Comparison of ENCODE assay signal across 28 mouse cellular contexts in genomic region chr15:97368035-97368608, GRCm38 (mm10).
DNase-seq lines count a peak whose midpoint lies in the region; TF ChIP-seq lines count a peak whose summit lies in the region.
"Had no signal": no experiment of that assay in that cellular context is flagged by ENCODE, and none has a peak within 500 bp of the region (broad histone marks: within the 10 kb centered on the region; RNA-seq: fewer than 3 reads in every experiment).

No protein-coding gene starts in this region.

- H3K27me3 ChIP-seq in CH12.LX (replicated peaks) (no peaks in the 10 kb centered on the region), E14TG2a.4 (ENCODE audit: insufficient read depth, low read length) (no peaks in the 10 kb centered on the region)
- no peaks in the 10 kb centered on the region for H3K27me3 ChIP-seq in hindbrain, embryonic 10.5 days (ENCODE audit: insufficient read depth, poor library complexity, severe bottlenecking)
- H3K27me3 ChIP-seq: embryonic facial prominence, embryonic 13.5 days; forebrain, embryonic 12.5 days; forebrain, embryonic 15.5 days; heart, embryonic 13.5 days; hindbrain, embryonic 13.5 days; Patski had no signal

- TF ChIP-seq EP300 in CH12.LX (IDR thresholded peaks at IDR 0.05; ENCODE audit: low read length), result no peak

- no peak overlapping the region for H3K9ac ChIP-seq in CH12.LX (ENCODE audit: insufficient read depth, low read depth)
- H3K9ac ChIP-seq in ES-E14 (ENCODE audit: insufficient read depth, low read depth, low read length, poor library complexity, severe bottlenecking), result peak overlapping the region; percentile 24; the same call in 1 of the 2 replicates
- H3K9ac ChIP-seq: embryonic facial prominence, embryonic 13.5 days; forebrain, embryonic 12.5 days; forebrain, embryonic 15.5 days; heart, embryonic 13.5 days; hindbrain, embryonic 13.5 days had no signal

- H3K27ac ChIP-seq in CH12.LX (ENCODE audit: insufficient read depth, low read depth), result no peak overlapping the region
- H3K27ac ChIP-seq in ES-E14 (ENCODE audit: insufficient read depth, low read depth, low read length, poor library complexity, severe bottlenecking), result peak overlapping the region; percentile 84; the same call in 1 of the 2 replicates
- no peak overlapping the region for H3K27ac ChIP-seq in hindbrain, embryonic 10.5 days
- H3K27ac ChIP-seq: embryonic facial prominence, embryonic 10.5 days; embryonic facial prominence, embryonic 13.5 days; forebrain, embryonic 12.5 days; forebrain, embryonic 15.5 days; heart, embryonic 10.5 days; heart, embryonic 13.5 days; hindbrain, embryonic 13.5 days; hindbrain, postnatal 0 days had no signal

- H3K4me3 ChIP-seq in CH12.LX (replicated peaks in 1 of 3; ENCODE audit: low read depth in 2 of 3, low read length in 2 of 3, poor library complexity in 1 of 3), result no peak overlapping the region
- peak overlapping the region; percentile 70 for H3K4me3 ChIP-seq in E14TG2a.4 (replicated peaks; ENCODE audit: low read length)
- H3K4me3 ChIP-seq in ES-E14 (ENCODE audit: insufficient read depth in 1 of 2, low read depth in 1 of 2, low read length in 2 of 2, poor library complexity in 1 of 2, severe bottlenecking in 1 of 2), result peak overlapping the region; percentile 40 to 56
- no peak overlapping the region for H3K4me3 ChIP-seq in hindbrain, embryonic 10.5 days
- H3K4me3 ChIP-seq: embryonic facial prominence, embryonic 10.5 days; embryonic facial prominence, embryonic 13.5 days; erythroblast, embryonic 14.5 days; forebrain, embryonic 12.5 days; forebrain, embryonic 15.5 days; heart, embryonic 10.5 days; heart, embryonic 13.5 days; hindbrain, embryonic 13.5 days had no signal

- in situ Hi-C loops in CH12.LX (cut with MboI; ENCODE audit: low pct_ligation_motif_present, low pct_unique_long_range_greater_than_20kb, low sequenced_read_pairs), result no loop called here
- in situ Hi-C loops in ES-E14 (cut with MboI; ENCODE audit: low sequenced_read_pairs in 2 of 2, unreplicated experiment in 2 of 2), result no loop called here

- dilution Hi-C loops in CH12.LX (cut with MboI; ENCODE audit: extremely low pct_ligation_motif_present, extremely low pct_unique_long_range_greater_than_20kb, low sequenced_read_pairs), result no loop called here

- TF ChIP-seq CTCF in CH12.LX (conservative IDR thresholded peaks at IDR 0.05 in 1 of 2, IDR thresholded peaks at IDR 0.05 in 1 of 2; ENCODE audit: low read depth in 2 of 2, low read length in 2 of 2) (no peak), E14TG2a.4 (conservative IDR thresholded peaks at IDR 0.05; ENCODE audit: low read length) (no peak)

- H3K4me1 ChIP-seq in CH12.LX (ENCODE audit: control insufficient read depth in 1 of 2, insufficient read depth in 2 of 2), result peaks cover 10 to 36% of the 10 kb centered on the region in 2 experiments
- H3K4me1 ChIP-seq in E14TG2a.4 (replicated peaks; ENCODE audit: low read depth, low read length), result peaks cover 75% of the 10 kb centered on the region
- peaks cover 6 to 13% of the 10 kb centered on the region in 2 experiments for H3K4me1 ChIP-seq in ES-E14 (ENCODE audit: control insufficient read depth in 2 of 2, insufficient read depth in 2 of 2, low read length in 2 of 2, poor library complexity in 1 of 2)
- H3K4me1 ChIP-seq in hindbrain, embryonic 10.5 days (replicated peaks), result peaks cover 7% of the 10 kb centered on the region; the same call in 1 of the 2 replicates
- H3K4me1 ChIP-seq: embryonic facial prominence, embryonic 13.5 days; forebrain, embryonic 15.5 days; hindbrain, embryonic 13.5 days had no signal

- H3K79me2 ChIP-seq in CH12.LX (replicated peaks; ENCODE audit: control insufficient read depth, extremely low read depth, insufficient read depth, poor library complexity, severe bottlenecking), result peaks cover 15% of the 10 kb centered on the region

- DNase-seq in CH12.LX (ENCODE audit: extremely low read depth) (no peak), ES-E14 (ENCODE audit: low read depth, low spot score) (no peak), R1 (ENCODE audit: low read depth, low spot score) (peak; percentile 69)
- no peak for DNase-seq in hindbrain, embryonic 10.5 days (ENCODE audit: low spot score)
- DNase-seq in B cell, adult 2 months, result no peak
- DNase-seq in kidney, postnatal 4 days, result no peak
- DNase-seq: adrenal gland, adult 8-10 months; adrenal gland, postnatal 25 days; cerebellum, adult 11-12 months; cerebellum, adult 8-10 months; cerebellum, postnatal 10 days; cerebellum, postnatal 36 days; embryo, embryonic 11 days; gastrocnemius, postnatal 25 days; heart, adult 18-20 months; heart, postnatal 14 days; kidney, adult 18-20 months had no signal

- no peak for TF ChIP-seq POLR2A in CH12.LX (IDR thresholded peaks at IDR 0.05; ENCODE audit: low read depth, low read length)

- WGBS in hindbrain, embryonic 10.5 days, result 87% methylated on average over 9 of the region's 9 CpGs

- no peak for TF ChIP-seq RAD21 in CH12.LX (IDR thresholded peaks at IDR 0.05; ENCODE audit: low read depth, low read length)

- H3K9me3 ChIP-seq in CH12.LX (replicated peaks; ENCODE audit: low read length), result peaks cover 5% of the 10 kb centered on the region
- H3K9me3 ChIP-seq in E14TG2a.4 (ENCODE audit: low read length), result no peaks in the 10 kb centered on the region
- H3K9me3 ChIP-seq in ES-E14 (ENCODE audit: control insufficient read depth, insufficient read depth, low read depth, low read length), result no peaks in the 10 kb centered on the region
- H3K9me3 ChIP-seq in hindbrain, embryonic 10.5 days, result no peaks in the 10 kb centered on the region
- H3K9me3 ChIP-seq: embryonic facial prominence, embryonic 10.5 days; embryonic facial prominence, embryonic 13.5 days; forebrain, embryonic 12.5 days; forebrain, embryonic 15.5 days; heart, embryonic 10.5 days; heart, embryonic 13.5 days; hindbrain, embryonic 13.5 days had no signal

- H3K4me2 ChIP-seq in CH12.LX (ENCODE audit: insufficient read depth, low read depth, poor library complexity, severe bottlenecking), result no peak overlapping the region
- H3K4me2 ChIP-seq: embryonic facial prominence, embryonic 13.5 days; forebrain, embryonic 12.5 days; forebrain, embryonic 15.5 days; heart, embryonic 13.5 days; hindbrain, embryonic 13.5 days had no signal

- H3K36me3 ChIP-seq in CH12.LX (replicated peaks in 1 of 2; ENCODE audit: control insufficient read depth in 1 of 2, insufficient read depth in 1 of 2, low read length in 1 of 2) (peaks cover 33 to 59% of the 10 kb centered on the region in 2 experiments), E14TG2a.4 (ENCODE audit: insufficient read depth, low read length) (no peaks in the 10 kb centered on the region), ES-E14 (ENCODE audit: control insufficient read depth, insufficient read depth, low read length, poor library complexity, severe bottlenecking) (no peaks in the 10 kb centered on the region; the same call in 1 of the 2 replicates)
- H3K36me3 ChIP-seq in hindbrain, embryonic 10.5 days, result no peaks in the 10 kb centered on the region
- H3K36me3 ChIP-seq: embryonic facial prominence, embryonic 10.5 days; embryonic facial prominence, embryonic 13.5 days; forebrain, embryonic 12.5 days; forebrain, embryonic 15.5 days; heart, embryonic 10.5 days; hindbrain, embryonic 13.5 days had no signal

TF ChIP-seq in CH12.LX, 34 proteins besides CTCF, POLR2A, EP300 and RAD21:
- TF ChIP-seq SMC3 (IDR thresholded peaks at IDR 0.05; ENCODE audit: low read depth, low read length), result no peak
- TF ChIP-seq PAX5 (IDR thresholded peaks at IDR 0.05; ENCODE audit: low read length), result no peak
- TF ChIP-seq UBTF (IDR thresholded peaks at IDR 0.05; ENCODE audit: low read depth, low read length), result no peak
- TF ChIP-seq ZNF384 (IDR thresholded peaks at IDR 0.05; ENCODE audit: low read depth, low read length), result peak; percentile 41; the same call in 1 of the 2 replicates

TF ChIP-seq in ES-E14, 5 proteins besides CTCF, POLR2A, EP300 and RAD21:
- TF ChIP-seq CHD2 (IDR thresholded peaks at IDR 0.05; ENCODE audit: low read depth, low read length), result no peak
- no peak for TF ChIP-seq MAFK (IDR thresholded peaks at IDR 0.05; ENCODE audit: insufficient read depth, low read depth, low read length)
- TF ChIP-seq ZC3H11A (IDR thresholded peaks at IDR 0.05; ENCODE audit: borderline replicate concordance, low read depth, low read length), result no peak
- peak; percentile 93 for TF ChIP-seq ZNF384 (IDR thresholded peaks at IDR 0.05; ENCODE audit: low read depth, low read length)
TF ChIP-seq in ES-E14: peak in this region for 1.

Comparison
In these comparisons a context has a peak if more than half of its experiments do, and no peak if none do; other contexts are left out.
1. H3K4me3 ChIP-seq: peak in E14TG2a.4 (single experiment) and ES-E14 (2 of 2); none in CH12.LX (0 of 3) and hindbrain, embryonic 10.5 days (single experiment).